Mouse (Mus musculus) ovary, postnatal 14 days (tissue): ENCODE data around the gene Keap1.
"Not testable (repeated sequence)": the region's sequence is repeated elsewhere in the genome, so short reads cannot be mapped to it uniquely, and the experiment has no call there.

Experiments used
- DNase-seq: peaks from one replicate; pipeline ENCODE4 v3.0.0; 2022; ENCODE audit warnings: low spot score

Gene Keap1

DNA sequence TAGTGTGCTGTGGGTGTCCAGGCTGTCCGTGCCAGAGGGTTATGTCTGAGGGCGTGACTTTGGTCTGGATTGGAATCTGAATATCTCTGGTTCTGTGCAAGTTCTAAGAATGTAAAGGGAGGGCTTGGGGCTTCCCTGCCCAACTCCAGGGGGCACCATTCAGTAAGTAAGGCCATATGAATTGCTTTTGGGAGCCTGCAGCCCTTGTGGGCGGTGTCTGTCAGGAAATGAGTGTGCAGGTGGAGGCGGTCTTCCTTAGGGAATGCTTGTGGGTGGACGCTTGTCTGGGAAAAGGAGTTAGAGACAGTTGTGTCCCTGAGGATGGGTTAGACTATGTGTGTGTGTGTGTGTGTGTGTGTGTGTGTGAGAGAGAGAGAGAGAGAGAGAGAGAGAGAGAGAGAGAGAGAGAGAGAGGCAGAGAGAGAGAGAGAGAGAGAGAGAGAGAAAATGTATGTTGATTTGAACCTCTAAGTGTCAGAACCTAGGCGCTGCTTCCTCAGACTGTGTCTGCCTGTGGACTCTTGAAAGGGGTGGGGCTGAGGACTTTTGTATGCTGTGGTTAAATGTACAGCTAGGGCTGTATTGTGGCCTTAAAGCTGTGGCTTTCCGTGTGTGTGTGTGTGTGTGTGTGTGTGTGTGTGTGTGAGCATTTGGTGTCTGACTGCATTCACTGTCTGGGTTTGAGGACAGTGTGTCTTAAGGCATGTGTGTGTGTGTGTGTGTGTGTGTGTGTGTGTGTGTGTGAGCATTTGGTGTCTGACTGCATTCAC, 43.2 kb downstream of the Keap1 start:
- DNase-seq = not testable (repeated sequence)

DNA sequence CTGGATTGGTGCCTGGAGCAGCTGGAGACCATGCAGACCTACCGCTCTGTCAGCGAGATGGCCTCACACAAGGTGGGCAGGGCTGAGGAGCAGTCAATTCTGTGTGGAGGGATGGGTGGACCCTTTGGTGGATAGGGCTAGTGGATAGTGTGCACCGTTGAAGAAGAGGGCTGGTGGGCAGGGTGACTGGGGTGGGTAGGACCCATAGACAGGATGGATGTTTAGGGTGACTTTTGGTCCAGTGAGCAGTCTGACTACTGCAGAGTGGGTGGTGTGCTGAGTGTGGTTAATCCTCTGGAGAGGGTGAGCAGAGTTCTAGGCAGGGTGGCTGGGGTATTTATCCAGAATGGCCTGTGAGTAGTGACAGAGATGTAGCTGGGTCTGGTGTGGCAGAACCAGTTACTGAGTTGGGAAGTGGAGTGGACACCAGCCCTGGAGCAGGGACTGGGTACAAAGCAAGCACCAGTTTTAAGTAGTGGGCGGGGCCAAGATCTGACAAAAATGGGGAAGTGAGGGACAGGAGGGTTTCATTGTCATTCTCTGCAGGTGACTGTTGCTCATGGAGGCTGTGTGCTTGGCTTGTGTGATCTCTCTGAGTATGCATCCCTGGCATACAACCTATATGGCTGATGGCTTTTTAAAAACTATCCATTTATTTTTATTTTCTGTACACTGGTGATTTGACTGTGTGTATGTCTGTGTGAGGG, 44.2 kb downstream of the Keap1 start:
- no peak for DNase-seq

DNA sequence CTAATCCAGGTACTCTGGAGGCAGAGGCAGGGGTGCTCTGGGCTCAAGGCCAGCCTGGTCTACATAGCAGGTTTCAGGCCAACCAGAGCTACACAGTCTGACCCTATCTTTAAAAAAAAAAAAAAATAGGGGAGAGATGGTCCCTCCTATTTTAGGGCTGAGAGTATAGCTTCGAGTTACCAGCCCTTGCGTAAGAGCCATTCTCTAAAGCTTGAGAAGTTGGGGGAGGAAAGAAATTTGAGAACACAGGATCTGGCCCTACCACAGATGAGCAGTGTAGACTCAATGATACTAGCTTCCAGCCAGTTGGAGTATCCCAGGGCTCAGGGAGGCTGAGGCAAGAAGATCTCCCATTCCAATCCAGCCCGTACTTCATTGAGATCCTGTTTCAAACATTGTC, 45.4 kb downstream of the Keap1 start:
- DNase-seq = no peak

DNA sequence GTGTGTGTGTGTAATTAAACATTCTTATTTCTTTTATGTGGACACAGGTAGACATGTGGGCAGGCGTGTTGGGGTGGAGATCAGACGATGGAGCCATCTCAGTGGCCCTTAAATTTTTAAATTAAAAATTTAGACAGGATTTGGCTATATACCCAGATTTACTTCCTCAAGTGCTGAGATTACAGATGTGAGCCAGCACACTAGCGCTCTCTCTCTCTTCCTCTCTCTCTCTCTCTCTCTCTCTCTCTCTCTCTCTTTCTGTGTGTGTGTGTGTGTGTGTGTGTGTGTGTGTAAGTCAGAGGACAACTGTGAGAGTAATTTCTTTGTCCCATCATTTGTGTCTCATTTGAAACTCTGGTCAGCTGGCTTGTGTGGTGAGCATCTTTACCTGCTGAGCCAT, 48.5 kb downstream of the Keap1 start:
- no peak for DNase-seq

DNA sequence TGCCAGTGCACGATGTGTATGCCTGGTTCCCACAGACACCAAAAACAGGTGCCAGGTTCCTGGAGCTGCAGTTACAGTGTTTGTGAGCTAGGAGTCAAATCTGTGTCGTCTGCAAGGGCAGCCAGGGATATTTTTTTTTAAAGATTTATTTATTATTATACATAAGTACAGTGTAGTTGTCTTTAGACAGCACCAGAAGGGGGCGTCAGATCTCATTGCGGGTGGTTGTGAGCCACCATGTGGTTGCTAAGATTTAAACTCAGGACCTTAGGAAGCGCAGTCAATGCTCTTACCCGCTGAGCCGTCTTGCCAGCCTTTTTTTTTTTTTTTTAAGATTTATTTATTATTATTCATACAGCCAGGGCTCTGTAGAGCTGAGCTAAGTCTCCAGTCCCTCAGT, 49.3 kb downstream of the Keap1 start:
- DNase-seq = no peak

DNA sequence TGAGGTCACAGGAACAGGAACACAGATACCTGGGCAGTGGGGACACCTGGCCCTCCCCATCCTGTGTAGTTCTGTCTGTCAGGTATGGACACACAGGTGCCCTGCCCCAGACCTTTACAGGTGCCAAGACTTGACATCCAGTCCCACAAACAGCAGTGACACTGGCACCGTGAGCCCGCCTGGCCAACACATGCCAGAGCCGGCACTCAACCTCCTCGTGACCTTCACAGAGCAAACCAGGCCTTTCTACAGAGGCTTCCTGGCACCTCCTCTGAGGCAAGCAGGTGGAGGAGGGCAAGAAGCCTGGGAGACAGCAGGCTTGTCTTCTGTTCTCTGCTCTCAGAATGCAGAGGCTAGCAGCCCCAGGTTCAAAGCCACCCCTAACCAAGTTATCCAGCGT, 53.7 kb downstream of the Keap1 start:
- no peak for DNase-seq

DNA sequence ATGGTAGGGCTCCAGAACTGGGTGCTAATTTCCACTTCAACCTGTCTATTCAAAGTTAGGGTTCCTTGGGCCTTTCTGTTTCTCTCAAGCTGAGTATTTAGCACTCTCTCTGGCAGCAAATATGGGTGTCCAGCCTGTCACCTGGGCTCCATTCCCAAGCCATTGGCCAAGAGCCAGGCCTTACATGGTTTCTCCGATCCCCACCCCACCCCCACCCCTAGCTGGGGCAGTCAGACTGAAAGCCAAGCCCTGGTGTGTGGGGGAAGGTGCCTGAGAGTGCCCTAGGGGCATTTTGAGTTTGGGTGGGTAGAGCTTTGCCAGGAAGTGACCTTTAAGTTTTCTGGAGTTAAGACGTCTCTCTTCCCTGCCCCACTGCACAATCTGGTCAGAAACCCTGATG, 54.4 kb downstream of the Keap1 start:
- no peak for DNase-seq

DNA sequence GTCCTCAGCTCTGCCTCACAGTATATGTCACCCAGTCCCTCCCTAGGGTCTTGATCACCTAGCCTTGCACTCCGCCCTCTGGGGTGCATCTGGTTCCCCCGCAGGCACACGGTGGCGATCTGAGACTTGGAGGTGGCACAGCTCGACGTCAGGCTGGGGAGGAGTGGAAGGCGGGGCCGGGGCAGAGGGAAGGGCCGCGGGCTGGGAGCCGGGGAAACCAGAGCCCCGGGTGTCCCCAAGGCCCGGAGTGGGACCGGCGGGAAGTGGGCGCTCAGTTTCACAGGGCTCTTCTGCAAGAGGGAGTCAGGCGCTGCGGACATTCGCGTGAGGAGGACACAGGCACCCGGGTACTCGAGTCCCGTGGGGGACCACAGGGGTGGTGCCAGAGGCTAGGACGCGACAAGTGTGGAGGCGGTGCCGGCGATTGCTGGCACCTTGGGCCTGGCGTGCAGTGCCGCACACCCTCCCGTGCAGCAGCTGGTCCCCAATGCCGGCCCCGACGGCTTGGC, 55.2 kb downstream of the Keap1 start:
- no peak for DNase-seq

DNA sequence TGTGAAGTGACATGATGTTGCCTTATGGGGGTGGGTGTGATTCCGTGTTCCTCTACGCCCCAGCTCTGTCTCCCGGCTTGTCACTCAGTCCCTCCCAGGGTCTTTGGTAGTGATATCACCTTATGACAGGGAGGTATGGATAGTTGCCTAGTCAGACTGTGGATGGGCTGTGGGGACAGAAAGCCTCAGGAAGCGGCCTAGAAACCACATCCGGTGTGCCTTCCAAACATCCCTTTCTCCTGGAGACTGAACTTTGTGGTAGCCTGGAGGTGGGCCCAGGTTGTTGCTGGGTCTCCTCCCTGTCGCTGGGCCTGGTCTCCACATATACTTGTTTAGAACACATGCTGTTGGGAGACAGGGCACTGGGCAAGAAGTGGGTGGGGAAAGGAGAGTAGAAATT, 55.7 kb downstream of the Keap1 start:
- no peak for DNase-seq

DNA sequence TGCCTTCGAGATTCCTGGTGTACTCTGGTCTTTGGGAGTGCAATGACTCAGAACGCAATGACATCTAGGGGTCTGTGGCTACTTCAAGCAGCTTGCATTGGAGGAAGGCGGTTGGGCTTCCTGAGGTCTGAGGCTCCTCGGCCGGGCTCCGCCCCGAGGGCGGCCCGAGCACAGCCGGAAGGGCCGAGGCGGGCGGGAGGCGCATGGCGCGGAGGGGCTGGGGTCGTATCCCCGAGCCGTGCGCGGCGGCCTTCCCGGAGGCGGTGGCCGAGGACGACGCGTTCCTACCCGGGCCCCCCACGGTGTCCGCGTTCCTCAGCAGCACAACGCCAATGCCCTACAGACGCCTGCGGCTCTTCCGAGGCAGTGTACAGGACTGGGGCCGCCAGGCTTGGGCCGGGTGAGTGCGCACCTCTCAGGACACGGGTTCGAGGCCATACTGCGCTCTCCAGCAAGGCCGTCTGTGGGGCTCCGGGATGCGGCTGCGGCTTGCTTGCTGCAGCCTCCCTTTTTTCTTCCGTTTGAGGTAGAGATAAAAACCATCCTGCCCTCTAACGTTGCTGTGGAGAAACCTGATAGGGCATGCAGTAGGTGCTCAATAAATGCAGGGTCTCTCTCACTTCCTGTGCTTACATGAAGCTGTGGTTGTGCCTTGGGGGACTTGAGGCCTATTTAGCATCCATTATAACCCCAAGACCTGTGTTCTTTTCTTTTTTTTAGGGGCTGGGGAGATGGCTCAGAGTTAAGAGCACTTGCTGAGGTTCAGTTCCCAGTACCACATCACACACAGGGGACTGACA, 57.5 kb downstream of the Keap1 start:
- DNase-seq = no peak

DNA sequence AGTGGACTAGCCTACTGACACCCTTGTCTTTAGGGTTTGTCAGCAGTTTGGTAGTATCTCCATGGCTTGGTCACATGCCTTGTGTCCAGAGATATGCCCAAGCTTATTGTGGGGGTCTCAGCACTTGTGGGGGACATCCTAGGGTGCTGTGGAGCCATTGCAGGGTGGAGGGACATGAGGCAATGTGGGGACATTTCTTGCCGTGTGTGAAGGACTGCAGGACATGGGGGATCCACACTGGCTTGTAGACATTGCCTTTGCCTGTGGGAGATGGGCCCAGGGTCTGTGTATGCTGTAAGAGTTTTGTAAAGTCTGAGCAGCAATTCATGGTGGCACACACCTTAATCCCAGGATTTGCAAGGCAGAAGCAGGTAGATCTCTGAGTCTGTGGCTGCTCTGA, 58.3 kb downstream of the Keap1 start:
- no peak for DNase-seq

DNA sequence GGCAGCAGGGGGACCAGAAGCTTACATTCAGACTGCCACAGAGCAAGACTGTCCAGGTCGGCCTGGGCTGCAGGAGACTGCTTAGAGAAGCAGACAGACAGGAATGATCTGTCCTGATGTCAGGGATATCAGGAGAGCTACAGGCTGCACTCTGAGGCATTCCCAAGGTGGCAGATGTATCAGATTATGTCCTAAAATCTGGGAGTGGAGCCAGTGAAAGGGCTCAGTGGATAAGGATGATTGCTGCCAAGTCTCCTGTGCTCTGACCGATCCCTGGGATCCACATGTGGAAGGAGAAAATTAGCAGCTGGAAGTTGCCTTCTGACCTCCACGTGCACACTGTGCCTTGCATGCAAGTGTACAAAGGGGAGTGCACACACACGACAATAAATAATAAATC, 58.8 kb downstream of the Keap1 start:
- DNase-seq = no peak
